Mouse (Mus musculus) lung, embryonic 15.5 days (tissue): Measurements from ENCODE around the gene Fam3b. TPM values are rescaled to one million over a fixed set of nuclear protein-coding genes. Genes with fewer than 3 reads are reported as not detected.

Source experiments
- polyA plus RNA-seq: library from polyadenylated mRNA; unstranded; fragments of >200 nt; fragmentation: Nextera tagmentation; extraction: Ambion mirVana; gene quantifications from 2 replicates; pipeline ENCODE4 v1.2.1, GENCODE M21; 2015

The Fam3b gene
- polyA plus RNA-seq, 1 experiment from 2014 or later: not detected

Other genes with a start within 250 kb of the Fam3b start
- 12.4 and 13.9 TPM in 2 replicates for gene Bace2, start 158.1 kb downstream of the Fam3b start, polyA plus RNA-seq
- 0.19 and 0.30 TPM in 2 replicates for gene Mx1, start 51.9 kb downstream of the Fam3b start, polyA plus RNA-seq
- gene Tmprss2, start 96.4 kb upstream of the Fam3b start, polyA plus RNA-seq: 9.4 and 9.8 TPM in 2 replicates
- 15.5 and 16.0 TPM in 2 replicates for gene Ripk4, start 249.0 kb upstream of the Fam3b start, polyA plus RNA-seq